Mouse (Mus musculus) lung, postnatal 0 days (tissue): Measurements from ENCODE around the gene Cmtm1. TPM values are rescaled to one million over a fixed set of nuclear protein-coding genes. Genes with fewer than 3 reads are reported as not detected.

Experiments used
- ATAC-seq: fragments of 200-750 bp; cut with Nextera tagmentation; 2 replicates; pipeline ENCODE4 v1.8.0; 2017; ENCODE audit warnings: moderate library complexity
- DNase-seq: peaks from one replicate; pipeline ENCODE4 v3.0.0-alpha.2; 2016; ENCODE audit warnings: low spot score
- H3K27ac ChIP-seq: fragments of 300-500 bp; sonication (generic); 2 replicates; pipeline ENCODE4 v1.5.1; 2014; ENCODE audit warnings: antibody characterized with exemption, mild to moderate bottlenecking, low read length, mixed read lengths
- H3K27me3 ChIP-seq: fragments of 300-500 bp; sonication (generic); replicated peaks from 2 replicates; pipeline ENCODE4 v1.6.1; 2014; ENCODE audit warnings: low read length, mixed read lengths; ENCODE audit not compliant: insufficient read depth
- H3K36me3 ChIP-seq: fragments of 300-500 bp; sonication (generic); 2 replicates; pipeline ENCODE4 v1.6.1; 2014; ENCODE audit warnings: low read length, mixed read lengths; ENCODE audit not compliant: insufficient read depth
- H3K4me1 ChIP-seq: fragments of 300-500 bp; sonication (generic); 2 replicates; pipeline ENCODE4 v1.6.1; 2014; ENCODE audit warnings: antibody characterized with exemption, low read depth, low read length, mixed read lengths; ENCODE audit not compliant: insufficient read depth
- H3K4me2 ChIP-seq: fragments of 300-500 bp; sonication (generic); replicated peaks from 2 replicates; pipeline ENCODE4 v1.6.1; 2014; ENCODE audit warnings: low read depth, mild to moderate bottlenecking, low read length, moderate library complexity, mixed read lengths
- H3K4me3 ChIP-seq: fragments of 300-500 bp; sonication (generic); 2 replicates; pipeline ENCODE4 v1.5.1; 2014; ENCODE audit warnings: low read depth, low read length
- H3K9ac ChIP-seq: fragments of 300-500 bp; sonication (generic); replicated peaks from 2 replicates; pipeline ENCODE4 v1.6.1; 2014; ENCODE audit warnings: low read depth, mild to moderate bottlenecking
- H3K9me3 ChIP-seq: fragments of 300-500 bp; sonication (generic); 2 replicates; pipeline ENCODE4 v1.6.1; 2016; ENCODE audit warnings: low read length, mixed read lengths
- CTCF ChIP-seq: IDR thresholded peaks from 2 replicates; pipeline ENCODE4 v1.5.1; 2016; ENCODE audit warnings: antibody characterized with exemption, mild to moderate bottlenecking
- EP300 ChIP-seq: IDR thresholded peaks from 2 replicates; pipeline ENCODE4 v1.6.1; 2016; ENCODE audit warnings: antibody characterized with exemption, mild to moderate bottlenecking, control low read depth
- WGBS: fragments of 180-500 bp; shearing (Covaris S2); extraction: QIAGEN DNeasy Blood & Tissue Kit; methylation state at CpG from one replicate; pipeline ENCODE4 v1.1.7; 2014; 5-methylcytosine and 5-hydroxymethylcytosine counted together
- polyA plus RNA-seq: library from polyadenylated mRNA; unstranded; fragments of >200 nt; fragmentation: Nextera tagmentation; extraction: Ambion mirVana; gene quantifications from 2 replicates; pipeline ENCODE4 v1.2.1, GENCODE M21; 2015

Cmtm1 gene
- polyA plus RNA-seq, 1 experiment from 2014 or later, result not detected

DNA sequence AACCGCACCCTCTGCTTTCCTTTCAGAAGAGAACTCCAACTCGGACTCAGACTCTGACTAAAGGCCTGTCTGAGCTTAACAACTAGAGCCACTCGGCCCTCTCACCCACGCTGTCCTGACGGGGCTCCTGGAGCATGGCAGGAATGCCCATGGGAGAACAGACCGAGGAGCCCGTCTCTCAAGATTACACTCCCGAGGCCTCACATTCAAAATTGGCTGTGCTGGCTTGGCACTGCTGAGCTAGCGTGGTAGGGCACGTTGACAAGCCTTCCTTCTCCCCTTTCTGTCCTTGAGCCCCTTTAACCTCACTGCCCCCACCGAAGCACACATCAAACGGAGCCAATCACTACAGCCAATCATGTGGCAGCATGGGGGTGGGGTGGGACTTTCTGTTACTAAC is 36.8 kb upstream of the Cmtm1 start:
- no peak overlapping the region for H3K27ac ChIP-seq
- H3K4me1 ChIP-seq, result no peaks in the 10 kb centered on the region
- no peak for ATAC-seq
- no peak overlapping the region for H3K9ac ChIP-seq
- no peak for DNase-seq
- H3K27me3 ChIP-seq, result no peaks in the 10 kb centered on the region
- WGBS, result 68% methylated on average over 12 of the region's 12 CpGs
- H3K9me3 ChIP-seq, result no peaks in the 10 kb centered on the region
- no peak overlapping the region for H3K4me2 ChIP-seq
- TF ChIP-seq CTCF (no peak), EP300 (no peak)
- H3K4me3 ChIP-seq, result no peak overlapping the region
- H3K36me3 ChIP-seq, result no peaks in the 10 kb centered on the region

DNA sequence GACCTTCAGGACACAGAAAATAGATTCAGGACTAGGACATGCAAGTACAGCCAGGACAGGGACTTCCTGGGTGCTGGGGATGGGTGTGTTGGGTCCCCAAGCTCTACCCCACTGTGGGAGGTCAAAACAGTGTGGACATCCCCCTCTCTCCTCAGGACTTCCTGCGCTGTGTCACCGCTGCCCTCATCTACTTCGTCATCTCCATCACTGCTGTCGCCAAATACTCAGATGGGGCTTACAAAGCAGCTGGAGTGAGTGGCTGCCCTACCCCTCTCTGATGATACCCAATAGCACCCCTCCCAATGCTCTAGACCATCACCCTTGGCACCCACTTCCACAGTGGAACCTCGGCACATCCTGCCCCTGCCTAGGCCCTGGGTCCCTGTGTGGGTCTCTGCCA is 34.7 kb upstream of the Cmtm1 start:
- no peaks in the 10 kb centered on the region for H3K9me3 ChIP-seq
- H3K4me3 ChIP-seq, result no peak overlapping the region
- H3K4me1 ChIP-seq, result 0 out of 2 replicates have a peak, but pooled peaks cover 2% of the 10 kb centered on the region
- WGBS, result 84% methylated on average over 5 of the region's 5 CpGs
- H3K36me3 ChIP-seq, result no peaks in the 10 kb centered on the region
- TF ChIP-seq CTCF (no peak), EP300 (no peak)
- no peaks in the 10 kb centered on the region for H3K27me3 ChIP-seq
- DNase-seq (no peak), ATAC-seq (no peak)
- H3K4me2 ChIP-seq, result no peak overlapping the region
- H3K9ac ChIP-seq, result no peak overlapping the region
- H3K27ac ChIP-seq, result no peak overlapping the region

DNA sequence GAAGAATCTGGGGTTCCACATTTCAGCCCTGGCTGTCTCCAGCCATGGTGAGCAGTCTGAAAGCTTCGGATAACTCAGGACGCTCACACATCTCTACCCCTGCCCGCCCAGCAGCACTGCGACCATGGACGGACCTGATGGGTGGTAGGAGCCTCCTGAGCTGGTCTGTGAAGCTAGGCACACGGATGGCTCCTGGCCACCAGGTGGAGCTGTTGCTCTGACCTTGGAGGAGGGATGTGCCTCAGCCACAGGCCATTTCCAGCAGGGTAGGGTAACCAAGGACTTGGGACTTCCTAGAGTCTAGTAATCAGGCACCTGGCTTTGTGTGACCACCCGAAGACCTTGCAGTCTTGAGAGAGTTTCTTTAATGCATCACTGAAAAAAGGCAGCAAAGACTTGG is 34.0 kb upstream of the Cmtm1 start:
- ATAC-seq, result peak; percentile 23

DNA sequence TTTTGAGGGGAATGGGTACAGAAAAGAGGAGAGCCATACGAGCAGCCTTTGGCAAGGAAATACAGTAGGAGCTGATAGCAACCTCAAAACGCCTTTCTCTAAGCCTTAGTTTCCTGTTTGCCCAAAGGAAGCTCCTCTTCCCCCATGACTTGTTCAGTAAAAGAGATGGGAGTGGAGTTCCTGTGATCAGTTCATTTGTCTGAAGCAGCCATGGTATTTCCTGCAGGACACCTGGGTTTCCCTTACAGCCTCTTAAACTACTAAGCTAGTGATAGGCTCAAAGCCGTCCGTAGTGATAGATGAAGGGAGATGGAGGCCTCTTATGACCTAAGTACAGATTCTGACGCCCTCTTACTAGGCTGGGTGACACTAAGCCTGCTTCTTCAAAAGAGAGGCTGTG is 32.5 kb upstream of the Cmtm1 start:
- no peak overlapping the region for H3K4me3 ChIP-seq
- no peak overlapping the region for H3K9ac ChIP-seq
- TF ChIP-seq CTCF (no peak), EP300 (no peak)
- no peaks in the 10 kb centered on the region for H3K36me3 ChIP-seq
- WGBS, result 48% methylated on average over 5 of the region's 5 CpGs
- no peak overlapping the region for H3K27ac ChIP-seq
- H3K4me1 ChIP-seq, result 0 out of 2 replicates have a peak, but pooled peaks cover 2% of the 10 kb centered on the region
- no peaks in the 10 kb centered on the region for H3K27me3 ChIP-seq
- no peak overlapping the region for H3K4me2 ChIP-seq
- ATAC-seq (no peak), DNase-seq (no peak)
- no peaks in the 10 kb centered on the region for H3K9me3 ChIP-seq

More for the DNA sequence above, 34.0 kb upstream of the Cmtm1 start:
- no peak overlapping the region for H3K9ac ChIP-seq
- H3K9me3 ChIP-seq, result no peaks in the 10 kb centered on the region
- H3K36me3 ChIP-seq, result no peaks in the 10 kb centered on the region
- no peak overlapping the region for H3K4me2 ChIP-seq
- 14% methylated on average over 7 of the region's 7 CpGs for WGBS
- no peak overlapping the region for H3K27ac ChIP-seq
- TF ChIP-seq EP300, result no peak
- peak; percentile 98 for TF ChIP-seq CTCF
- H3K4me3 ChIP-seq, result no peak overlapping the region
- DNase-seq, result peak; percentile 86
- H3K4me1 ChIP-seq, result 0 out of 2 replicates have a peak, but pooled peaks cover 2% of the 10 kb centered on the region
- H3K27me3 ChIP-seq, result no peaks in the 10 kb centered on the region

DNA sequence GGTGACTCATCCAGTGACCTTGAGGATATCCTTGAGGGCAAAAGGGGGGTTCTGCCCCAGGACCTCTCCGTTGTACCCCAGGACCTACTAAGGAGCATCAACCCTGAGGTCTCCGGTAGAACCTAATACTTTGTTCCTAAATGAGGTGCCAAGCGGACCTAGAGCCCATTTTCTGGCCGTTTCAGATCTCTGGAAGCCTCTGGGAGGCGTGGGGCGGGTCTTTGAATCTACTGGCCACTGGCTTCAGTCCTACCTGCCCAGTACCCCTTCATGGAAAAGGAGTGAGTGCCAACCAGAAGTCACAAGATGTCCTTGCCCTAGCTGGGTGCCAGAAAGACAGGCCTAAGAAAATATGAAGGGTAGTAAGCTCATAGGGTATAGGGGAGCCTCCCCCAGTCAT is 31.7 kb upstream of the Cmtm1 start:
- H3K4me1 ChIP-seq, result 0 out of 2 replicates have a peak, but pooled peaks cover 2% of the 10 kb centered on the region
- H3K4me2 ChIP-seq, result peak overlapping the region; percentile 70
- ATAC-seq, result no peak
- no peak for TF ChIP-seq EP300
- no peak for TF ChIP-seq CTCF
- H3K4me3 ChIP-seq, result 0 out of 2 replicates have a peak overlapping the region, but pooled peaks have one; percentile 55
- H3K9me3 ChIP-seq, result no peaks in the 10 kb centered on the region
- no peak overlapping the region for H3K9ac ChIP-seq
- peak overlapping the region; percentile 4; the same call in 1 of the 2 replicates for H3K27ac ChIP-seq
- no peaks in the 10 kb centered on the region for H3K27me3 ChIP-seq
- DNase-seq, result no peak
- 49% methylated on average over 6 of the region's 6 CpGs for WGBS
- H3K36me3 ChIP-seq, result no peaks in the 10 kb centered on the region

DNA sequence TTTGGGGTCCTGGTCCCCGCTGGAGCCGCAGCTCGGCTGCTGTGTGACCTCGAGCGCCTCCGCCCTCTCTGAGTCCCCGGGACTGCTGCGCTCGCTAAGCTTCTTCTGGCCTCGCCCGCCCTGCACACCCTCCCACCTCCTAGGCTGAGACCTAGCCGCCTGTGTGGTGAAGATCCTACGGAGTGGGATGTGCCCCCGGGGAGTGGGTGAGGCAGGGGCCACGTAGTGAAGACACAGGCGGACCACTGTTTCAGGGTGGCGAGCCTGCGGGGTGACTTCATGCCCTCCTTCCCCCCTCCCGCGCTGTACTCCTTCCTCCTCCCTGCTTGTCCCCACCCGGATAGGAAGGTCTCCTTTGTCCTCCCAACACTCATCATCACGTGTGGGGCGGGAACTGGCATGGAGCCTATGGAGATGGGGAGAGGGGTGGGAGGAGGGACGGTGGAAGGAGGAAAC is 31.2 kb upstream of the Cmtm1 start:
- TF ChIP-seq EP300 (no peak), CTCF (no peak)
- peak overlapping the region; percentile 55 for H3K4me3 ChIP-seq
- H3K9me3 ChIP-seq, result no peaks in the 10 kb centered on the region
- no peaks in the 10 kb centered on the region for H3K27me3 ChIP-seq
- peak overlapping the region; percentile 90 for H3K27ac ChIP-seq
- peak overlapping the region; percentile 70 for H3K4me2 ChIP-seq
- peak overlapping the region; percentile 68 for H3K9ac ChIP-seq
- DNase-seq, result peak; percentile 89
- H3K4me1 ChIP-seq, result 0 out of 2 replicates have a peak, but pooled peaks cover 2% of the 10 kb centered on the region
- ATAC-seq, result peak; percentile 78
- H3K36me3 ChIP-seq, result no peaks in the 10 kb centered on the region
- 0% methylated on average over 23 of the region's 24 CpGs for WGBS
